Mouse (Mus musculus) liver, embryonic 11.5 days (tissue): ENCODE data around the gene Slc1a4. TPM values are rescaled to one million over a fixed set of nuclear protein-coding genes. Genes with fewer than 3 reads are reported as not detected.

Experiments
- ATAC-seq: fragments of 200-750 bp; cut with Nextera tagmentation; replicated peaks from 2 replicates; pipeline ENCODE4 v1.8.0; 2017; ENCODE audit warnings: moderate number of reproducible peaks, mild to moderate bottlenecking, moderate TSS enrichment, moderate library complexity; ENCODE audit not compliant: low FRiP score
- DNase-seq: peaks from one replicate; pipeline ENCODE4 v3.0.0-alpha.2; 2017; ENCODE audit warnings: low spot score
- H3K27ac ChIP-seq: fragments of 300-500 bp; sonication (generic); 2 replicates; pipeline ENCODE4 v1.5.1; 2014; ENCODE audit warnings: mild to moderate bottlenecking, low read depth, low read length, control low read depth
- H3K27me3 ChIP-seq: fragments of 300-500 bp; sonication (generic); replicated peaks from 2 replicates; pipeline ENCODE4 v1.6.1; 2014; ENCODE audit warnings: low read length, mixed read lengths; ENCODE audit not compliant: control insufficient read depth, insufficient read depth
- H3K36me3 ChIP-seq: fragments of 300-500 bp; sonication (generic); 2 replicates; pipeline ENCODE4 v1.6.1; 2014; ENCODE audit warnings: mild to moderate bottlenecking, low read length, moderate library complexity, mixed read lengths; ENCODE audit not compliant: control insufficient read depth, insufficient read depth
- H3K4me1 ChIP-seq: fragments of 300-500 bp; sonication (generic); replicated peaks from 2 replicates; pipeline ENCODE4 v1.6.1; 2014; ENCODE audit warnings: low read length, mixed read lengths; ENCODE audit not compliant: control insufficient read depth, insufficient read depth
- H3K4me2 ChIP-seq: fragments of 300-500 bp; sonication (generic); 2 replicates; pipeline ENCODE4 v1.6.1; 2014; ENCODE audit warnings: mild to moderate bottlenecking, control low read depth, moderate library complexity
- H3K4me3 ChIP-seq: fragments of 300-500 bp; sonication (generic); 2 replicates; pipeline ENCODE4 v1.5.1; 2014; ENCODE audit warnings: low read depth, low read length, control low read depth
- H3K9ac ChIP-seq: fragments of 300-500 bp; sonication (generic); 2 replicates; pipeline ENCODE4 v1.6.1; 2014; ENCODE audit warnings: low read depth, low read length, control low read depth
- H3K9me3 ChIP-seq: fragments of 300-500 bp; sonication (generic); 2 replicates; pipeline ENCODE4 v1.6.1; 2016; ENCODE audit warnings: low read length, inconsistent platforms, mixed read lengths; ENCODE audit not compliant: control insufficient read depth
- WGBS: fragments of 180-500 bp; shearing (Covaris S2); extraction: QIAGEN DNeasy Blood & Tissue Kit; methylation state at CpG from one replicate; pipeline ENCODE4 v1.1.7; 2014; 5-methylcytosine and 5-hydroxymethylcytosine counted together
- polyA plus RNA-seq: library from polyadenylated mRNA; unstranded; fragments of >200 nt; fragmentation: Nextera tagmentation; extraction: Ambion mirVana; gene quantifications from 2 replicates; pipeline ENCODE4 v1.2.1, GENCODE M21; 2014

Gene Slc1a4
- polyA plus RNA-seq, 1 experiment from 2014 or later: 18.6 TPM

- Histone ChIP-seq H3K36me3 (no peaks in the 10 kb centered on the region), H3K9me3 (no peaks in the 10 kb centered on the region), H3K9ac (no peak overlapping the region), H3K4me1 (peaks cover 17% of the 10 kb centered on the region), H3K27me3 (no peaks in the 10 kb centered on the region), H3K27ac (no peak overlapping the region), H3K4me3 (no peak overlapping the region; the same call in 1 of the 2 replicates), H3K4me2 (peak overlapping the region; percentile 92)
- ATAC-seq (no peak), DNase-seq (no peak)
- WGBS: 76% methylated on average over 5 of the region's 5 CpGs
Observed at GRCm38 (mm10) chr11:20329711-20330110, 2.8 kb downstream of the Slc1a4 start.

GRCm38 (mm10) chr11:20328771-20329170 is 3.7 kb downstream of the Slc1a4 start:
- WGBS: 85% methylated on average over 6 of the region's 6 CpGs
- Histone ChIP-seq H3K36me3 (no peaks in the 10 kb centered on the region), H3K9me3 (no peaks in the 10 kb centered on the region), H3K4me1 (peaks cover 20% of the 10 kb centered on the region), H3K4me3 (no peak overlapping the region), H3K27ac (no peak overlapping the region), H3K27me3 (no peaks in the 10 kb centered on the region), H3K4me2 (no peak overlapping the region), H3K9ac (no peak overlapping the region)
- no peak for ATAC-seq
- DNase-seq: no peak

- Histone ChIP-seq H3K4me1 (peaks cover 20% of the 10 kb centered on the region), H3K4me2 (no peak overlapping the region), H3K27ac (no peak overlapping the region), H3K9me3 (no peaks in the 10 kb centered on the region), H3K27me3 (no peaks in the 10 kb centered on the region), H3K4me3 (no peak overlapping the region), H3K36me3 (no peaks in the 10 kb centered on the region), H3K9ac (no peak overlapping the region)
- DNase-seq: no peak
- no peak for ATAC-seq
- 86% methylated on average over 11 of the region's 11 CpGs for WGBS
Observed at GRCm38 (mm10) chr11:20326328-20326995, 6.1 kb downstream of the Slc1a4 start.

- peak; percentile 43 for ATAC-seq
- no peak overlapping the region; the same call in 1 of the 2 replicates for H3K27ac ChIP-seq
- peak overlapping the region; percentile 24; the same call in 1 of the 2 replicates for H3K4me2 ChIP-seq
- WGBS: 70% methylated on average over 8 of the region's 9 CpGs
- no peaks in the 10 kb centered on the region for H3K36me3 ChIP-seq
- H3K27me3 ChIP-seq: no peaks in the 10 kb centered on the region
- H3K9ac ChIP-seq: no peak overlapping the region
- H3K4me1 ChIP-seq: peaks cover 14% of the 10 kb centered on the region
- H3K9me3 ChIP-seq: no peaks in the 10 kb centered on the region
- no peak overlapping the region for H3K4me3 ChIP-seq
- DNase-seq: no peak
Observed at GRCm38 (mm10) chr11:20325073-20325694, 7.3 kb downstream of the Slc1a4 start.

GRCm38 (mm10) chr11:20324006-20324405 is 8.5 kb downstream of the Slc1a4 start:
- H3K36me3 ChIP-seq: no peaks in the 10 kb centered on the region
- H3K27me3 ChIP-seq: no peaks in the 10 kb centered on the region
- peaks cover 12% of the 10 kb centered on the region; the same call in 1 of the 2 replicates for H3K4me1 ChIP-seq
- no peaks in the 10 kb centered on the region for H3K9me3 ChIP-seq
- WGBS: 87% methylated on average over 3 of the region's 3 CpGs
- H3K4me2 ChIP-seq: no peak overlapping the region
- H3K9ac ChIP-seq: no peak overlapping the region
- no peak overlapping the region for H3K4me3 ChIP-seq
- DNase-seq: no peak
- ATAC-seq: no peak
- H3K27ac ChIP-seq: no peak overlapping the region

- Histone ChIP-seq H3K27ac (no peak overlapping the region), H3K9me3 (no peaks in the 10 kb centered on the region), H3K36me3 (no peaks in the 10 kb centered on the region), H3K4me2 (no peak overlapping the region), H3K9ac (no peak overlapping the region), H3K4me1 (peaks cover 12% of the 10 kb centered on the region; the same call in 1 of the 2 replicates), H3K27me3 (no peaks in the 10 kb centered on the region), H3K4me3 (no peak overlapping the region)
- no peak for ATAC-seq
- 86% methylated on average over 3 of the region's 3 CpGs for WGBS
- no peak for DNase-seq
Observed at GRCm38 (mm10) chr11:20322366-20322765, 10.1 kb downstream of the Slc1a4 start.

- H3K36me3 ChIP-seq: no peaks in the 10 kb centered on the region
- H3K4me2 ChIP-seq: no peak overlapping the region
- no peak overlapping the region for H3K9ac ChIP-seq
- WGBS: 82% methylated on average over 3 of the region's 3 CpGs
- no peak overlapping the region for H3K4me3 ChIP-seq
- DNase-seq (no peak), ATAC-seq (no peak)
- H3K27ac ChIP-seq: no peak overlapping the region
- H3K4me1 ChIP-seq: peaks cover 6% of the 10 kb centered on the region; the same call in 1 of the 2 replicates
- no peaks in the 10 kb centered on the region for H3K9me3 ChIP-seq
- H3K27me3 ChIP-seq: no peaks in the 10 kb centered on the region
Observed at GRCm38 (mm10) chr11:20320661-20321060, 11.9 kb downstream of the Slc1a4 start.

GRCm38 (mm10) chr11:20318659-20319454 is 13.7 kb downstream of the Slc1a4 start:
- no peaks in the 10 kb centered on the region for H3K27me3 ChIP-seq
- H3K4me2 ChIP-seq: no peak overlapping the region
- H3K36me3 ChIP-seq: no peaks in the 10 kb centered on the region
- no peaks in the 10 kb centered on the region for H3K4me1 ChIP-seq
- H3K9me3 ChIP-seq: no peaks in the 10 kb centered on the region
- H3K9ac ChIP-seq: no peak overlapping the region
- no peak overlapping the region for H3K4me3 ChIP-seq
- 70% methylated on average over 16 of the region's 16 CpGs for WGBS
- ATAC-seq (no peak), DNase-seq (no peak)
- H3K27ac ChIP-seq: no peak overlapping the region
